Mouse (Mus musculus) lung, adult 2 months (tissue): ENCODE results near the gene Gtf2ird2.

Source experiments
- CTCF ChIP-seq: fragments of 200-500 bp; IDR thresholded peaks from 2 replicates; pipeline ENCODE4 v1.5.1; 2011; ENCODE audit warnings: mild to moderate bottlenecking, low read length, control low read depth; ENCODE audit not compliant: insufficient read depth
- POLR2A ChIP-seq: fragments of 200-500 bp; IDR thresholded peaks from 2 replicates; pipeline ENCODE4 v1.6.1; 2011; ENCODE audit warnings: low read depth, mild to moderate bottlenecking, control low read depth, low read length, borderline replicate concordance; ENCODE audit errors: extremely low read depth

GRCm38 (mm10) chr5:134251083-134251482 lies 67.3 kb downstream of the Gtf2ird2 start:
- no peak for TF ChIP-seq CTCF
- TF ChIP-seq POLR2A: no peak
